Mouse (Mus musculus) midbrain, embryonic 14.5 days (tissue): ENCODE results near the gene Plekha6. TPM values are rescaled to one million over a fixed set of nuclear protein-coding genes. Genes with fewer than 3 reads are reported as not detected.
"Not testable (repeated sequence)": the region's sequence is repeated elsewhere in the genome, so short reads cannot be mapped to it uniquely, and the experiment has no call there.

Experiments
- ATAC-seq: fragments of 200-750 bp; cut with Nextera tagmentation; 2 replicates; pipeline ENCODE4 v1.8.0; 2017; ENCODE audit warnings: moderate number of reproducible peaks, moderate library complexity; ENCODE audit not compliant: low FRiP score, low TSS enrichment
- DNase-seq: peaks from one replicate; pipeline ENCODE4 v3.0.0-alpha.2; 2015
- H3K27ac ChIP-seq: fragments of 300-500 bp; sonication (generic); replicated peaks from 2 replicates; pipeline ENCODE4 v1.5.1; 2014; ENCODE audit warnings: mild to moderate bottlenecking, low read depth, low read length, moderate library complexity
- H3K27me3 ChIP-seq: fragments of 300-500 bp; sonication (generic); 2 replicates; pipeline ENCODE4 v1.6.1; 2014; ENCODE audit warnings: low read length, control low read depth, mixed read lengths; ENCODE audit not compliant: control insufficient read depth, insufficient read depth
- H3K36me3 ChIP-seq: fragments of 300-500 bp; sonication (generic); 2 replicates; pipeline ENCODE4 v1.6.1; 2014; ENCODE audit warnings: low read length, control low read depth; ENCODE audit not compliant: control insufficient read depth, insufficient read depth
- H3K4me1 ChIP-seq: fragments of 300-500 bp; sonication (generic); 2 replicates; pipeline ENCODE4 v1.6.1; 2014; ENCODE audit warnings: mild to moderate bottlenecking, antibody characterized with exemption, low read length, control low read depth; ENCODE audit not compliant: control insufficient read depth, insufficient read depth
- H3K4me2 ChIP-seq: fragments of 300-500 bp; sonication (generic); 2 replicates; pipeline ENCODE4 v1.6.1; 2014; ENCODE audit warnings: mild to moderate bottlenecking, low read length, moderate library complexity
- H3K4me3 ChIP-seq: fragments of 300-500 bp; sonication (generic); replicated peaks from 2 replicates; pipeline ENCODE4 v1.5.1; 2014; ENCODE audit warnings: low read depth, low read length
- H3K9ac ChIP-seq: fragments of 300-500 bp; sonication (generic); replicated peaks from 2 replicates; pipeline ENCODE4 v1.6.1; 2014; ENCODE audit warnings: mild to moderate bottlenecking, low read length, moderate library complexity
- H3K9me3 ChIP-seq: fragments of 300-500 bp; sonication (generic); 2 replicates; pipeline ENCODE4 v1.6.1; 2016; ENCODE audit warnings: low read length, control low read depth, mixed read lengths; ENCODE audit not compliant: control insufficient read depth
- WGBS: fragments of 180-500 bp; shearing (Covaris S2); extraction: QIAGEN DNeasy Blood & Tissue Kit; methylation state at CpG from one replicate; pipeline ENCODE4 v1.1.7; 2014; 5-methylcytosine and 5-hydroxymethylcytosine counted together
- polyA plus RNA-seq: library from polyadenylated mRNA; unstranded; fragments of >200 nt; fragmentation: Nextera tagmentation; extraction: Ambion mirVana; gene quantifications from 2 replicates; pipeline ENCODE4 v1.2.1, GENCODE M21; 2014

Plekha6 gene
- polyA plus RNA-seq, 1 experiment from 2014 or later = 25.4 TPM

DNA sequence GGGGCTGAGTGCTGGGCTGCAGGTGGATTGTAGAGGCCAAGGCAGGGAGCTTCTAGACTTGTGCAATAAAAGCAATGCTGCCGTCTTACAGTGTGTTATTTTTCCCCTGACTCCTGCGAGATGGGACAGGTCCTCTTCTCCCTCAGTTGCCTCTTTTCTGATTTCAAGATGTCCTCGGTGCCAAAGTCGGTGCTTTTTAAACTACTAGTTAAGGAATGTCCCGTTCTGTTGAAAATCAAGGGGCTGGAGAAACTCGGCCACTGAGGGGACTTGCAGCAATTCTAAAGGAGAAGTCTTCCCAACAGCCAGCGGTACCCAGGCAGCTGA is 165.6 kb downstream of the Plekha6 start:
- H3K9me3 ChIP-seq = no peaks in the 10 kb centered on the region
- H3K4me3 ChIP-seq = peak overlapping the region; percentile 28; the same call in 1 of the 2 replicates
- peaks cover 10% of the 10 kb centered on the region; the same call in 1 of the 2 replicates for H3K27me3 ChIP-seq
- DNase-seq = no peak
- no peaks in the 10 kb centered on the region for H3K36me3 ChIP-seq
- peaks cover 21% of the 10 kb centered on the region for H3K4me1 ChIP-seq
- H3K9ac ChIP-seq = no peak overlapping the region; the same call in 1 of the 2 replicates
- 25% methylated on average over 7 of the region's 7 CpGs for WGBS
- peak overlapping the region; percentile 55 for H3K4me2 ChIP-seq
- ATAC-seq = no peak
- no peak overlapping the region for H3K27ac ChIP-seq

DNA sequence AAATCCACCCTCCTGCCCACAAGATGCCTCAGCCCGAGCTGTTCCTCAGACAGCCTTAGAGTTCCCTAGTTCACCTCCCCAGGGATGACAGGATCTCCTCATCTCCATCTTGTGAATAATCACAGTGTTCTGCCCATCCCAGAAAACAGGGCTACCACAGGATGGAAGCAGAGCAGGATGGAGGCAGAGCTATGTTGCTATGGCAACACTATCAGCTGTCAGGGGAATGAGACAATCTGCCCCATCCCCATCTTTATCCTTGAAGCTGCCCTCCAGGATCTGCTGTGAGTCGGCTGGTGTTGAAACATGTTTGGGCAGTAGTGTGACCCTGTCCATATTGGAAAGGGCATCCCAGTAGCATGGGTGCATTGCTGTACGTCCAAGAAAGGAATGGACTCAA is 167.1 kb downstream of the Plekha6 start:
- WGBS = 20% methylated on average over 3 of the region's 3 CpGs
- peak; percentile 53; the same call in 1 of the 2 replicates for ATAC-seq
- no peak overlapping the region for H3K9ac ChIP-seq
- peaks cover 10% of the 10 kb centered on the region; the same call in 1 of the 2 replicates for H3K27me3 ChIP-seq
- H3K9me3 ChIP-seq = no peaks in the 10 kb centered on the region
- peak overlapping the region; percentile 27; the same call in 1 of the 2 replicates for H3K4me2 ChIP-seq
- H3K36me3 ChIP-seq = no peaks in the 10 kb centered on the region
- peaks cover 21% of the 10 kb centered on the region for H3K4me1 ChIP-seq
- peak; percentile 80 for DNase-seq
- H3K27ac ChIP-seq = peak overlapping the region; percentile 50
- H3K4me3 ChIP-seq = no peak overlapping the region

DNA sequence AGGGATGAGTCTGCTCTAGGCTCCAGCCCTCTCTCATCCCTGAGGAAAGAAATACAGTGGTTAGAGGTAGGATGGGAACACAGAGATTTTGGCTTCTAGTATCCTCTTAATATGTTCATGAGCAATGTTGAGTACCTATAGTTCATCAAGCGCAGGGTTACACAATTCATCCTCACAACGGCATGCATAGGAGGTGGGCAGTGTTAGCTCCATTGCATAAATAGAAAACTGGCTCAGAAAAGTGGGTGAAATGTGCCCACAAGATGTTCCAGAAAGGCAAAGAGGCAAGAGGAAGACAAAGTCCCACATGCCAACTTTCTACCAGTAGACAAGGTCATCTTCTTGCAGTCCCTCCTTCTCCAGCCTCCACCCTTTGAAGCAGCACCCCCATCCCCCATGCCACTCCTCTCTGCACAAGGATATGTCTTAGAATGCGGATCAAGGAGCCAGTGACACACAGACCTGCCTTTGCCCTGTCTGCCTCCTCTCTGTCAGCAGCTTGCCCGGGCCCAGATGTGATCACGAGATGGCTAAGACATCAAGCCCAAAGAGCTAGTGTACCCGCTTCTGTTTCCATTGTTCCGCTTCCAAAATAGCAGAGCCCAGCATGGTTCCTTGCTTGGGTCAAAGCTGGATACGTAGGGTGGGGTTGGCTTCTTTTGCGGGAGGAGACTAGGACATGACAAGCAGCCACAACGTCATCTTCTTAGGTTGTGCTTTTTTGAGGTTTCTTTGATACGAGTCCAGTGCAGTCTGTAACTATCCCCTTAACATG is 168.8 kb downstream of the Plekha6 start:
- Histone ChIP-seq H3K9ac (no peak overlapping the region), H3K4me1 (peaks cover 21% of the 10 kb centered on the region), H3K36me3 (no peaks in the 10 kb centered on the region), H3K27me3 (peaks cover 10% of the 10 kb centered on the region; the same call in 1 of the 2 replicates), H3K9me3 (no peaks in the 10 kb centered on the region), H3K27ac (no peak overlapping the region), H3K4me2 (no peak overlapping the region), H3K4me3 (no peak overlapping the region)
- no peak for ATAC-seq
- WGBS = 89% methylated on average over 11 of the region's 11 CpGs
- no peak for DNase-seq

DNA sequence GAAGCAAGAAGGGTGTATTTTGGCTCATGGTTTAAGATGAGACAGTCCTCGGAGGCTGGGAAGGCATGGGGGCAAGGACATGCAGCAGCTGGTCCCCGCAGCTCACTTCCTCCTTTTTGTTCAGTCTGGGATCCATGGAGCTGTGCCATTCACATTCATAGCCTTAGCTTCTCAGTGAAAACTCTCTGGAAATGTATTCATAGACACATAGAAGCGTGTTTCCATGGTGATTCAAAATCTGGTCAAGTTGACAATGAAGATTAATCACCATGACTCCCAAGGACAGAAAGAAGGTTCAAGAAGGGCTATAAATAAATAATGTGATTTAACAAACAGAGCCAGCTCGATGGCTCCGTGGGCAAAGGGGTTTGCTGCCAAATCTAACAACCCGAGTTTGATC is 169.9 kb downstream of the Plekha6 start:
- Histone ChIP-seq H3K4me1 (peaks cover 21% of the 10 kb centered on the region), H3K4me3 (no peak overlapping the region), H3K27me3 (peaks cover 9% of the 10 kb centered on the region; the same call in 1 of the 2 replicates), H3K9ac (no peak overlapping the region), H3K9me3 (no peaks in the 10 kb centered on the region), H3K36me3 (no peaks in the 10 kb centered on the region), H3K4me2 (no peak overlapping the region), H3K27ac (no peak overlapping the region)
- 21% methylated on average over 6 of the region's 6 CpGs for WGBS
- ATAC-seq (no peak), DNase-seq (peak; percentile 56)

DNA sequence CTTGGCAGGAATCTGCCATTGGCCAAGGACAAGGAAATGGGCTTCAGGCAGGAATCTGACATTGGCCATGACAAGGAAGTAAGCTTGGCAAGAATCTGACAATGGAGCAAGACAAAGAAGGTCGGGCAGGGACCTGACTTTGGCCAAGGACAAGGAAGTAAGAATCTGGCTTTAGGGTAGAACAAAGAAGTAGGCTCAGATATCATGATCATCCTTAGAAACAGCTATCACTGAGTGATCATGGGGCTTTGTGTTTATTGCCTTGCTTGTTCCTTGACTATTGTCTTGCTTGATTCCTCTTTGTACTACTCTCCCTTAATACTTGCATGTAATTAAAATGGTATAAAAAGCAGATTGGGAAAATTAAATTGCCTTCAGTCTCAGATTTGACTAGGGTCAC is 176.4 kb downstream of the Plekha6 start:
- not testable (repeated sequence) for H3K27me3 ChIP-seq, H3K4me3 ChIP-seq, DNase-seq, H3K4me2 ChIP-seq, ATAC-seq, H3K4me1 ChIP-seq, H3K27ac ChIP-seq, H3K9me3 ChIP-seq, H3K9ac ChIP-seq, H3K36me3 ChIP-seq
- WGBS = 50% methylated on average over 1 of the region's 1 CpGs

DNA sequence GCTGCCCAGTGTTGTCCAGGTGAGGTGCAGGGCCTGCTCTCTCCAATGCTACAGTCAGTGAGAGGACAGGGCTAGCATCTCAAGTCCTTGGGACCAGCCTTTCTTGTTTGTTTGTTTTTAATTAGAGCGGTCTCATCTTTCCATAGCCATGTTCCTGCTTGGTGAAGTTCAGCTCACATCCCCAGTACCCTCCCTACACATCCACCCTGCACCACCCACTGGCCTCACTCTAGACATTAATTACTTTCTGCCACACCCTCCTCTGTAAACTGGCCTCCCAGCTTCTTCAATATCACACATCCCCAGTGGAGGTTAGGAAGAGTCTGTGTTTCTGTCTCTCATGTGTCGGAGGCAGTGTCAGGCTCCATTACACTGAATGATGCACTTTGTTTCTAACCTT is 180.3 kb downstream of the Plekha6 start:
- H3K27me3 ChIP-seq = no peaks in the 10 kb centered on the region
- H3K4me3 ChIP-seq = no peak overlapping the region
- DNase-seq (no peak), ATAC-seq (no peak)
- no peaks in the 10 kb centered on the region for H3K4me1 ChIP-seq
- WGBS = 95% methylated on average over 2 of the region's 2 CpGs
- no peaks in the 10 kb centered on the region for H3K9me3 ChIP-seq
- H3K36me3 ChIP-seq = no peaks in the 10 kb centered on the region
- H3K4me2 ChIP-seq = no peak overlapping the region
- H3K27ac ChIP-seq = no peak overlapping the region
- no peak overlapping the region for H3K9ac ChIP-seq

DNA sequence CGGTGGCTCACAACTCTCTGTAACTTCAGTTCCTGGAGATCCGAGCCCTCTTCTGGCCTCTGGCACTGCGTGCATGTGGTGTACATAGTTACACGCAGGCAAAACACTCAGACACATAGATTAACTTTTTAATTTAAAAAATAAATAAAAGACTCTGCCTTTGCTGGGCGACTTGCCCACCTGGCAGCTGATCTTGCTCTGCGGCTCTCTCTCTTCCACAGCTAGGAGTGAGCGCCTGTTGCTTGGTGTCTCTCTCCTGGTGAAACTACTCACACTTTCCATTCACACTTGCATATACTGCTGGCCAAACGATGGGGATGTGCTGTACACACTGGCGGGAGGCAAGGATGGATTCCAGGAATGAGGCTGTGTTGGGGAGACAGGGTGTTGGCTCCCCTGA is 182.5 kb downstream of the Plekha6 start:
- no peak overlapping the region for H3K4me2 ChIP-seq
- 91% methylated on average over 9 of the region's 9 CpGs for WGBS
- H3K27ac ChIP-seq = no peak overlapping the region
- no peaks in the 10 kb centered on the region for H3K36me3 ChIP-seq
- H3K4me1 ChIP-seq = 0 out of 2 replicates have a peak, but pooled peaks cover 4% of the 10 kb centered on the region
- ATAC-seq (no peak), DNase-seq (no peak)
- no peak overlapping the region for H3K9ac ChIP-seq
- H3K9me3 ChIP-seq = no peaks in the 10 kb centered on the region
- no peak overlapping the region for H3K4me3 ChIP-seq
- H3K27me3 ChIP-seq = no peaks in the 10 kb centered on the region

DNA sequence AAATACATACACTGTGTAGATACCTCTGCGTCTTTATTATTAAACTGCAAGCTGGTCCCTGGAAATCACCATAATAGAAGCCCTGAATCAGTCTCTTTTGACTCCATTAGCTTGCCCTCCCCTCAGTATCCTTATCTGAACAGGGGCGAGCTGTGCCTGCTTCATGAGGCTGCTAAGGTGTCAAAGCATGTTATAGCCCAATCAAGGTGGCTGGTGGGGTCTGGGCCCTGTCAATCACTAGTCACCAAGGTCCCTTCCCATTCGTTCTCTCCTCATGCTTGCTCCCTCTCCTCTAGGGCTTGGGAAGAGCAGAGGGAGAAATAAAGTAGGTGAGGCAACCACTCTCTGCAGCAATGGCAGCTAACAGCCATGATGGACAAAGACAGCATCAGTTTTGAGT is 183.2 kb downstream of the Plekha6 start:
- ATAC-seq (no peak), DNase-seq (no peak)
- H3K4me3 ChIP-seq = no peak overlapping the region
- no peaks in the 10 kb centered on the region for H3K27me3 ChIP-seq
- no peak overlapping the region for H3K27ac ChIP-seq
- no peaks in the 10 kb centered on the region for H3K9me3 ChIP-seq
- 80% methylated on average over 3 of the region's 3 CpGs for WGBS
- H3K4me1 ChIP-seq = 0 out of 2 replicates have a peak, but pooled peaks cover 4% of the 10 kb centered on the region
- no peak overlapping the region for H3K9ac ChIP-seq
- no peaks in the 10 kb centered on the region for H3K36me3 ChIP-seq
- no peak overlapping the region for H3K4me2 ChIP-seq
